9 mouse cellular contexts compared by ENCODE assay signal in genomic region chr13:111801662-111802270, GRCm38 (mm10). TPM values are rescaled to one million over a fixed set of nuclear protein-coding genes. Genes with fewer than 3 reads are reported as not detected.
DNase-seq lines count a peak whose midpoint lies in the region; ATAC-seq and TF ChIP-seq lines count a peak whose summit lies in the region.
"Had no signal": no experiment of that assay in that cellular context is flagged by ENCODE, and none has a peak within 500 bp of the region (broad histone marks: within the 10 kb centered on the region; RNA-seq: fewer than 3 reads in every experiment).

No protein-coding gene starts in this region.

- peak; percentile 40 for TF ChIP-seq CTCF in liver, postnatal 0 days (IDR thresholded peaks at IDR 0.05; ENCODE audit: low read depth)

- H3K4me3 ChIP-seq in heart, embryonic 14.5 days (ENCODE audit: control insufficient read depth in 1 of 2, insufficient read depth in 1 of 2, low read depth in 1 of 2, low read length in 2 of 2): no peak overlapping the region
- no peak overlapping the region for H3K4me3 ChIP-seq in heart, embryonic 12.5 days
- no peak overlapping the region for H3K4me3 ChIP-seq in liver, postnatal 0 days (ENCODE audit: low read depth, low read length)
- no peak overlapping the region for H3K4me3 ChIP-seq in liver, embryonic 12.5 days
- H3K4me3 ChIP-seq in limb, embryonic 11.5 days (ENCODE audit: low read depth, low read length): no peak overlapping the region
- H3K4me3 ChIP-seq: liver, embryonic 15.5 days had no signal

- no peaks in the 10 kb centered on the region for H3K27me3 ChIP-seq in heart, embryonic 14.5 days (ENCODE audit: control insufficient read depth, insufficient read depth, low read length)
- no peaks in the 10 kb centered on the region for H3K27me3 ChIP-seq in heart, embryonic 12.5 days (replicated peaks)
- H3K27me3 ChIP-seq in liver, postnatal 0 days (ENCODE audit: insufficient read depth, low read length): no peaks in the 10 kb centered on the region
- no peaks in the 10 kb centered on the region for H3K27me3 ChIP-seq in liver, embryonic 12.5 days (replicated peaks)
- H3K27me3 ChIP-seq in limb, embryonic 11.5 days (ENCODE audit: control insufficient read depth, insufficient read depth, low read length): no peaks in the 10 kb centered on the region
- H3K27me3 ChIP-seq: liver, embryonic 15.5 days had no signal

- no peaks in the 10 kb centered on the region for H3K9me3 ChIP-seq in heart, embryonic 14.5 days (ENCODE audit: control insufficient read depth, low read length)
- H3K9me3 ChIP-seq in heart, embryonic 12.5 days (replicated peaks): no peaks in the 10 kb centered on the region
- no peaks in the 10 kb centered on the region for H3K9me3 ChIP-seq in liver, postnatal 0 days (ENCODE audit: low read length)
- H3K9me3 ChIP-seq in liver, embryonic 12.5 days (replicated peaks): no peaks in the 10 kb centered on the region
- H3K9me3 ChIP-seq in limb, embryonic 11.5 days (ENCODE audit: control insufficient read depth, low read length): no peaks in the 10 kb centered on the region
- H3K9me3 ChIP-seq: liver, embryonic 15.5 days had no signal

- no peaks in the 10 kb centered on the region for H3K36me3 ChIP-seq in heart, embryonic 14.5 days (ENCODE audit: control insufficient read depth, insufficient read depth, low read length)
- no peaks in the 10 kb centered on the region for H3K36me3 ChIP-seq in heart, embryonic 12.5 days
- no peaks in the 10 kb centered on the region for H3K36me3 ChIP-seq in liver, postnatal 0 days (replicated peaks; ENCODE audit: insufficient read depth, low read length)
- H3K36me3 ChIP-seq in liver, embryonic 12.5 days: peaks cover 5% of the 10 kb centered on the region; the same call in 1 of the 2 replicates
- no peaks in the 10 kb centered on the region for H3K36me3 ChIP-seq in limb, embryonic 11.5 days (ENCODE audit: control insufficient read depth, insufficient read depth, low read length)
- H3K36me3 ChIP-seq: liver, embryonic 15.5 days had no signal

- H3K9ac ChIP-seq in heart, embryonic 14.5 days (ENCODE audit: low read length): 0 out of 2 replicates have a peak overlapping the region, but pooled peaks have one; percentile 6
- no peak overlapping the region for H3K9ac ChIP-seq in heart, embryonic 12.5 days
- H3K9ac ChIP-seq in liver, postnatal 0 days (replicated peaks): peak overlapping the region; percentile 21; the same call in 1 of the 2 replicates
- H3K9ac ChIP-seq in liver, embryonic 12.5 days: no peak overlapping the region
- 0 out of 2 replicates have a peak overlapping the region, but pooled peaks have one; percentile 22 for H3K9ac ChIP-seq in limb, embryonic 11.5 days (ENCODE audit: low read length)
- H3K9ac ChIP-seq: liver, embryonic 15.5 days had no signal

- TF ChIP-seq EP300 in liver, postnatal 0 days (IDR thresholded peaks at IDR 0.05; ENCODE audit: low read depth): no peak

- no peak overlapping the region for H3K4me2 ChIP-seq in heart, embryonic 14.5 days (ENCODE audit: low read length)
- H3K4me2 ChIP-seq in heart, embryonic 12.5 days: no peak overlapping the region
- H3K4me2 ChIP-seq in liver, postnatal 0 days (ENCODE audit: low read depth, low read length): peak overlapping the region; percentile 7; the same call in 1 of the 2 replicates
- no peak overlapping the region for H3K4me2 ChIP-seq in liver, embryonic 12.5 days
- no peak overlapping the region for H3K4me2 ChIP-seq in limb, embryonic 11.5 days (ENCODE audit: low read depth, severe bottlenecking)
- H3K4me2 ChIP-seq: liver, embryonic 15.5 days had no signal

- no peak for ATAC-seq in heart, embryonic 14.5 days (ENCODE audit: insufficient number of reproducible peaks, insufficient read depth, low FRiP score, low read depth)
- no peak for ATAC-seq in heart, embryonic 12.5 days (ENCODE audit: insufficient number of reproducible peaks, low FRiP score)
- ATAC-seq in liver, postnatal 0 days: no peak
- ATAC-seq in liver, embryonic 12.5 days: no peak
- ATAC-seq in limb, embryonic 11.5 days (ENCODE audit: insufficient number of reproducible peaks, low FRiP score, low TSS enrichment, low read depth): no peak

- WGBS in heart, embryonic 14.5 days: 72% methylated on average over 10 of the region's 10 CpGs
- WGBS in heart, embryonic 12.5 days: 72% methylated on average over 10 of the region's 10 CpGs
- 80% methylated on average over 10 of the region's 10 CpGs for WGBS in liver, postnatal 0 days (ENCODE audit: insufficient replicate concordance)
- 84% methylated on average over 10 of the region's 10 CpGs for WGBS in liver, embryonic 12.5 days (ENCODE audit: insufficient replicate concordance)
- WGBS in limb, embryonic 11.5 days: 65% methylated on average over 10 of the region's 10 CpGs

- H3K27ac ChIP-seq in heart, embryonic 14.5 days (replicated peaks in 1 of 2; ENCODE audit: control insufficient read depth in 1 of 2, insufficient read depth in 1 of 2, low read depth in 2 of 2, low read length in 2 of 2): no peak overlapping the region
- H3K27ac ChIP-seq in heart, embryonic 12.5 days (ENCODE audit: poor library complexity, severe bottlenecking): no peak overlapping the region
- H3K27ac ChIP-seq in liver, postnatal 0 days (ENCODE audit: low read depth): peak overlapping the region; percentile 26; the same call in 1 of the 2 replicates
- no peak overlapping the region for H3K27ac ChIP-seq in liver, embryonic 12.5 days
- H3K27ac ChIP-seq in limb, embryonic 11.5 days (replicated peaks; ENCODE audit: low read depth, low read length): no peak overlapping the region
- H3K27ac ChIP-seq: liver, embryonic 15.5 days had no signal

- H3K4me1 ChIP-seq in heart, embryonic 14.5 days (ENCODE audit: control insufficient read depth in 2 of 2, insufficient read depth in 2 of 2, low read length in 2 of 2): peaks cover 41 to 86% of the 10 kb centered on the region in 2 experiments
- peaks cover 82% of the 10 kb centered on the region for H3K4me1 ChIP-seq in heart, embryonic 12.5 days (replicated peaks)
- H3K4me1 ChIP-seq in liver, postnatal 0 days (ENCODE audit: insufficient read depth): peaks cover 82% of the 10 kb centered on the region
- peaks cover 96% of the 10 kb centered on the region for H3K4me1 ChIP-seq in liver, embryonic 12.5 days
- peaks cover 42% of the 10 kb centered on the region for H3K4me1 ChIP-seq in limb, embryonic 11.5 days (ENCODE audit: control insufficient read depth, insufficient read depth, low read length)

- peak; percentile 29 for DNase-seq in liver, postnatal 0 days
- DNase-seq in ZHBTc4 (ENCODE audit: low read depth, low spot score): peak; percentile 54
- DNase-seq in limb, embryonic 11.5 days (ENCODE audit: low spot score): no peak
- DNase-seq in thymus, postnatal 10 days (ENCODE audit: low spot score in 2 of 2): no peak
- no peak for DNase-seq in right cerebral cortex, postnatal 36 days (ENCODE audit: low spot score in 2 of 2)

RNA-seq across cellular contexts. Expression of gene Map3k1, which starts 7.0 kb away (rescaled TPM):
- polyA plus RNA-seq in heart, embryonic 14.5 days (2014; fragmentation: Nextera tagmentation; extraction: Ambion mirVana): 15.3 and 15.7 TPM in 2 replicates
- polyA plus RNA-seq in heart, embryonic 12.5 days (2016; fragmentation: Nextera tagmentation; extraction: Ambion mirVana): 16.7 and 18.7 TPM in 2 replicates
- polyA plus RNA-seq in liver, postnatal 0 days (2015; fragmentation: Nextera tagmentation; extraction: Ambion mirVana): 10.8 and 11.5 TPM in 2 replicates
- polyA plus RNA-seq in liver, embryonic 12.5 days (2016; fragmentation: Nextera tagmentation; extraction: Ambion mirVana): 16.8 and 17.0 TPM in 2 replicates
- polyA plus RNA-seq in limb, embryonic 11.5 days (2014; fragmentation: Nextera tagmentation; extraction: Ambion mirVana): 14.2 and 15.5 TPM in 2 replicates

Comparison
In these comparisons a context has a peak if more than half of its experiments do, and no peak if none do; other contexts are left out.
1. H3K9ac ChIP-seq: peak in heart, embryonic 14.5 days (single experiment), liver, postnatal 0 days (single experiment) and limb, embryonic 11.5 days (single experiment); none in heart, embryonic 12.5 days (single experiment) and liver, embryonic 12.5 days (single experiment).
2. DNase-seq: peak in liver, postnatal 0 days (single experiment) and ZHBTc4 (single experiment); none in limb, embryonic 11.5 days (single experiment), thymus, postnatal 10 days (0 of 2) and right cerebral cortex, postnatal 36 days (0 of 2).